Mouse (Mus musculus): ENCODE data around the gene Cd300lf. TPM values are rescaled to one million over a fixed set of nuclear protein-coding genes. Genes with fewer than 3 reads are reported as not detected.

The Cd300lf gene
- polyA plus RNA-seq, 1 experiment, result 0.15 TPM

GRCm38 (mm10) chr11:115103470-115104413 lies 30.1 kb downstream of the Cd300lf start:
- no peak for TF ChIP-seq CTCF (IDR thresholded peaks at IDR 0.05; ENCODE audit: borderline replicate concordance, extremely low read depth, insufficient read depth, insufficient read length)
- no peak for TF ChIP-seq POLR2A (IDR thresholded peaks at IDR 0.05; ENCODE audit: borderline replicate concordance, extremely low read depth, insufficient read depth, insufficient read length, poor library complexity, severe bottlenecking)
- no peak for DNase-seq (ENCODE audit: low read depth)

- DNase-seq (ENCODE audit: low read depth), result no peak
- no peak for TF ChIP-seq CTCF (IDR thresholded peaks at IDR 0.05; ENCODE audit: borderline replicate concordance, extremely low read depth, insufficient read depth, insufficient read length)
- TF ChIP-seq POLR2A (IDR thresholded peaks at IDR 0.05; ENCODE audit: borderline replicate concordance, extremely low read depth, insufficient read depth, insufficient read length, poor library complexity, severe bottlenecking), result no peak
These were observed 31.7 kb downstream of the Cd300lf start for GRCm38 (mm10) chr11:115102116-115102515.

- no peak for DNase-seq (ENCODE audit: low read depth)
- no peak for TF ChIP-seq CTCF (IDR thresholded peaks at IDR 0.05; ENCODE audit: borderline replicate concordance, extremely low read depth, insufficient read depth, insufficient read length)
These were observed 32.2 kb downstream of the Cd300lf start for GRCm38 (mm10) chr11:115101615-115102051.

GRCm38 (mm10) chr11:115100741-115101140 lies 33.1 kb downstream of the Cd300lf start:
- no peak for DNase-seq (ENCODE audit: low read depth)
- TF ChIP-seq POLR2A (IDR thresholded peaks at IDR 0.05; ENCODE audit: borderline replicate concordance, extremely low read depth, insufficient read depth, insufficient read length, poor library complexity, severe bottlenecking) (no peak), CTCF (IDR thresholded peaks at IDR 0.05; ENCODE audit: borderline replicate concordance, extremely low read depth, insufficient read depth, insufficient read length) (no peak)

- DNase-seq (ENCODE audit: low read depth), result no peak
- no peak for TF ChIP-seq CTCF (IDR thresholded peaks at IDR 0.05; ENCODE audit: borderline replicate concordance, extremely low read depth, insufficient read depth, insufficient read length)
- TF ChIP-seq POLR2A (IDR thresholded peaks at IDR 0.05; ENCODE audit: borderline replicate concordance, extremely low read depth, insufficient read depth, insufficient read length, poor library complexity, severe bottlenecking), result no peak
These were observed 33.7 kb downstream of the Cd300lf start for GRCm38 (mm10) chr11:115100032-115100621.

- DNase-seq (ENCODE audit: low read depth), result no peak
- no peak for TF ChIP-seq CTCF (IDR thresholded peaks at IDR 0.05; ENCODE audit: borderline replicate concordance, extremely low read depth, insufficient read depth, insufficient read length)
- no peak for TF ChIP-seq POLR2A (IDR thresholded peaks at IDR 0.05; ENCODE audit: borderline replicate concordance, extremely low read depth, insufficient read depth, insufficient read length, poor library complexity, severe bottlenecking)
These were observed 34.5 kb downstream of the Cd300lf start for GRCm38 (mm10) chr11:115099241-115099840.

GRCm38 (mm10) chr11:115098203-115098932 lies 35.4 kb downstream of the Cd300lf start:
- TF ChIP-seq CTCF (IDR thresholded peaks at IDR 0.05; ENCODE audit: borderline replicate concordance, extremely low read depth, insufficient read depth, insufficient read length), result no peak
- TF ChIP-seq POLR2A (IDR thresholded peaks at IDR 0.05; ENCODE audit: borderline replicate concordance, extremely low read depth, insufficient read depth, insufficient read length, poor library complexity, severe bottlenecking), result no peak
- DNase-seq (ENCODE audit: low read depth), result peak; percentile 42

- DNase-seq (ENCODE audit: low read depth), result no peak
- no peak for TF ChIP-seq POLR2A (IDR thresholded peaks at IDR 0.05; ENCODE audit: borderline replicate concordance, extremely low read depth, insufficient read depth, insufficient read length, poor library complexity, severe bottlenecking)
- TF ChIP-seq CTCF (IDR thresholded peaks at IDR 0.05; ENCODE audit: borderline replicate concordance, extremely low read depth, insufficient read depth, insufficient read length), result no peak
These were observed 41.7 kb downstream of the Cd300lf start for GRCm38 (mm10) chr11:115092140-115092539.

- DNase-seq (ENCODE audit: low read depth), result no peak
- TF ChIP-seq CTCF (IDR thresholded peaks at IDR 0.05; ENCODE audit: borderline replicate concordance, extremely low read depth, insufficient read depth, insufficient read length) (no peak), POLR2A (IDR thresholded peaks at IDR 0.05; ENCODE audit: borderline replicate concordance, extremely low read depth, insufficient read depth, insufficient read length, poor library complexity, severe bottlenecking) (no peak)
These were observed 42.4 kb downstream of the Cd300lf start, which contains the start of gene Rab37 for GRCm38 (mm10) chr11:115091362-115091901. Gene Rab37 (plus strand): TSS chr11:115091431.

GRCm38 (mm10) chr11:115089853-115090252 lies 43.9 kb downstream of the Cd300lf start:
- no peak for DNase-seq (ENCODE audit: low read depth)
- TF ChIP-seq CTCF (IDR thresholded peaks at IDR 0.05; ENCODE audit: borderline replicate concordance, extremely low read depth, insufficient read depth, insufficient read length) (peak; percentile 69), POLR2A (IDR thresholded peaks at IDR 0.05; ENCODE audit: borderline replicate concordance, extremely low read depth, insufficient read depth, insufficient read length, poor library complexity, severe bottlenecking) (no peak)

Data from brain, embryonic 14.5 days (tissue).